Mouse (Mus musculus): ENCODE results near the gene Gm21750.
"Not testable (repeated sequence)": the region's sequence is repeated elsewhere in the genome, so short reads cannot be mapped to it uniquely, and the experiment has no call there.

The Gm21750 gene

DNA sequence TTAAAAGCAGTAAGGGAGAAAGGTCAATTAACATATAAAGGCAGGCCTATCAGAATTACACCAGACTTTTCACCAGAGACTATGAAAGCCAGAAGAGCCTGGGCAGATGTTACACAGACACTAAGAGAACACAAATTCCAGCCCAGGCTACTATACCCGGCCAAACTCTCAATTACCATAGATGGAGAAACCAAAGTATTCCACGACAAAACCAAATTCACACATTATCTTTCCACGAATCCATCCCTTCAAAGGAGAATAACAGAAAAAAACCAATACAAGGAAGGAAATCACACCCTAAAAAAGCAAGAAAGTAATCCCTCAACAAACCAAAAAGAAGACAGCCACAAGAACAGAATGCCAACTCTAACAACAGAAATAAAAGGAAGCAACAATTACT lies at the start of gene Gm21750:
TSS of gene Gm21750 (plus strand) at position 301 of the 400 bp plus-strand sequence.
- not testable (repeated sequence) for DNase-seq (ENCODE audit: low read depth, low spot score)

DNA sequence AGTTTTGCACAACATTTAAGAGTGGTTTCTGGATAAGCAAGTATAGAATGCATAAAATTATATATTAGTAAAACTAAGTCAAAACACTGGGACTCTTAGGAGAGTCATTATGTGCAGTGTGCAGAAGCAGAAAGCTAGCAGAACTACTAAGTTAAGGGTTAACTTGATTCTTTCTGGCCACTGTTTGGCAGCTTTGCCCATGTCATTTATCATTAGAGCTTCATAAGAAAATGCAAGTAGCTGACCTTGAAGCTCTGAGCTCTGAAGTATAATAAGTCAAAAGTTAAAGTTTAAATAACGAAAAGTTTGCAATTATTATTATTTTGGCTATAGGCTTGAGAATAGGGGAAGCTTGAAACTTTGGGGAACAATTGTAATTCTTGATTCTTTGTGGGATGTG lies 46.1 kb upstream of the Gm21750 start:
- not testable (repeated sequence) for DNase-seq (ENCODE audit: low read depth, low spot score)

DNA sequence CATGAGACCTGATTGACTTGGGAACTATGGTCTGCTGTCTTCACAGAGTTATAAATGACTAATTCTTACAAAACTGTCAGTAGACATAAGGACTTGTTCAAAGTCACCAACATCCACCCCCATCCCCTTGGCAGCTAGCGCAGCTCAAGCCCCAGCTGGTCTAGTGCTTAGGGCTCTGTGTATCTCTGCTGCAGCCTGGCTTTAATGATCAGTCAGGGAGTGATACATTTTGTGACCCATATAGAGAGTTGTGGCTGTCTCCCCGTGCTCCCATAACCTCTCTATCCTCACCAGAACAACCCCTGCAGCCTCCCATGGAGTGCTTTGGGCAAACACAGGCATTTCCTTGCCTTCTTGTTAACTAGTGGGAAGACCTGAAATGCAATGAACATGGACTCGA lies 40.1 kb upstream of the Gm21750 start:
- no peak for DNase-seq (ENCODE audit: low read depth, low spot score)

DNA sequence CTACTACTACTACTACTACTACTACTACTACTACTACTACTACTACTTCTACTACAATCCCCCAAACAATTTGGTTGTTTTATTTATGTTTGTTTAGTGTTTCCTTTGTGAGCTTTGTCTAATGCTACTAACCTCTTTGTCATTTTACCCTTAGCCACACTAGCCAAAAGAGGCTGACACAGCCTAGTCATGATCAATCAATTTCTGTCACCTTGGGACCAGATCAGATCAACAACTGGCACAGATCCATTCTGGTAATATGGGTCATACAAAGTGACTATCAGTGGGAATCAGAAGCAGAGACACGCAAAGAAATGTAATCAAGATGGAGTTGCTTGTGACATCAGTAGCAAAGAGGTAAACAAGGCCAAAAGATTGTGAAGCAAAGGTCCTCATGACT lies 38.0 kb upstream of the Gm21750 start:
- DNase-seq (ENCODE audit: low read depth, low spot score), result no peak

DNA sequence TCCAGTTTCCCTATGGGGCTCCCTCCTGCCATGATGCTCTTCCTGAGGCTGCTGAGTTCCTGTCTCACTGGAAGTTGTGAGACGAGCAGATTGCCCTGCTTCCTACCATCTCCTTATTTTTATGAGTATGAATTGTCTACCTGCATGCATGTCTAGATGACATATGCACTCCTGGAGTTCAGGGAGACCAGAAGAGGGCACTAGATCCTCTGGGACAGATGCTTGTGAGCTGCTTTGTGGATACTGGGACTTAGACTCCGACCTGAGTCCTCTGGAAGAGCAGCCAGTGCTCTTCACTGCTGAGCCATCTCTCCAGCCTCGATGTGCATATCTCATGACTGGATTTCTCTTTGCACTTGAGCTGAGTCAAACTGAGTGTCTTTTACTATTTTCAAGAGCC lies 35.6 kb upstream of the Gm21750 start:
- DNase-seq (ENCODE audit: low read depth, low spot score), result no peak

DNA sequence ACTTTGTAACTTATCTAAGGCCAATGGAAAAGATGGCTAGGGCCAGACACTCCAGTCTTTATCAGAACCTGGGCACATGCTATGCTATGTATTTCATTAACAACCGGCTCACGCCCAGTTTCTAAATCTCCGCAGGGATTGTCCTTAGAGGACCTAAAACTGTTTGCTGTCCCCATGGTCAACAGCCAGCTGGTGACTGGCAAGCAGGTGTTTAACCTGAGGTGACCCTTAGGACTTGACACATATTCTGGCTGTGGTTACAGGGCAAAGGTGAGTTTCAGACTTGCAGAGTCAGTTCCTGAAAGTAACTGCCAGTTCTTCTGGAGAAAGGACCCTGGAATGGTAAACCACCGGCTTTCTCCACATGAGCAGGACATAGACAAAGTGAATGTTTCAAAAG lies 29.5 kb upstream of the Gm21750 start:
- DNase-seq (ENCODE audit: low read depth, low spot score), result no peak

DNA sequence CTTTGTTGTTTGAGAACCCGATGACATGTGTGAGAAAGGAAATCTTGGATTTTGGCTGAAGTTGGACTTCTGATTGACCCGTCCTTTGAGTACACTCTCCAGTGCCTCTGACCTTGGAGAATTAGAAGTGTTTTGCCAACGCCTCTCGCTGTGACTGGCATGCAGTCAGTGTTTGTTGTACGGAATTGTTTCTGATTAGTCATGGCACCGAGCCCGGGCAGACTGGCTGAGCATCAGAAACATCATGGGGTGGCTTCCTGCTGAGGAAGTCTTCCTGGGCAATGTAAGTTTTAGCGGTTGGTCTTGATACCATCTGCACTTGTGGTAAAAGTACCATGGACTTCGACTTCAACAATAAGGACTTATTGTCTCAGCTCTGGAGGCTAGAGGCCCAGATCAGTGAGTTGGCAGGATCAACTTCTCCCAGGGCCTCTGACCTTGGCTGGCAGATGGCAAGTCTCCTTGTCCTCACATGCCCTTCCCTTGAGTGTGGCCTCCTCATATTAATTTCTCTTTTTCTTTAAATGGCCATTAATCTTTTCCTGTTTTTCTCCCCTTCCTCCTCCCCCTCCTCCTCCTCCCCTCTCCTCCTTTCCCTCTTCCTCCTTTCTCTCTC lies 28.3 kb upstream of the Gm21750 start:
- no peak for DNase-seq (ENCODE audit: low read depth, low spot score)

DNA sequence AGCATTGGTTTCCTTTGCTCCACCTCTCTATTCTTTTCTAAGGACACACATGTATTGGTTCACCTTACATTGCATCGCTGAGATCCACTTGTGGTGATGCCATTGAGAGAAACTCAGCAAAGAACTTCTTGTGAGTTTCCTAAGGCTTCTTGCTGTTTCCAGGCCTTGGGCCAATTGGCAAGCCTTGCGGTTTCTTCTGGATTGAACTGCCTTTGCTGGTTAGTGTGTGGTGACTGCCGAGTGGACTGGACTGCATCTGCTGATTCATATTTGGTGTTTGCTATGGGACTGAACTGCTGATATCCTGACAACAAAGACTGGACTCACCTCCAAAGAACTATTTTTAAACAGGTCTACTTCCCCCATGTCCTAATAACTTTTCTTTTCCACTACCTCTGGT lies 26.7 kb upstream of the Gm21750 start:
- DNase-seq (ENCODE audit: low read depth, low spot score), result no peak

- DNase-seq (ENCODE audit: low read depth, low spot score), result no peak
Measured at GRCm38 (mm10) chr14:73637460-73637859, 23.6 kb upstream of the Gm21750 start.

DNA sequence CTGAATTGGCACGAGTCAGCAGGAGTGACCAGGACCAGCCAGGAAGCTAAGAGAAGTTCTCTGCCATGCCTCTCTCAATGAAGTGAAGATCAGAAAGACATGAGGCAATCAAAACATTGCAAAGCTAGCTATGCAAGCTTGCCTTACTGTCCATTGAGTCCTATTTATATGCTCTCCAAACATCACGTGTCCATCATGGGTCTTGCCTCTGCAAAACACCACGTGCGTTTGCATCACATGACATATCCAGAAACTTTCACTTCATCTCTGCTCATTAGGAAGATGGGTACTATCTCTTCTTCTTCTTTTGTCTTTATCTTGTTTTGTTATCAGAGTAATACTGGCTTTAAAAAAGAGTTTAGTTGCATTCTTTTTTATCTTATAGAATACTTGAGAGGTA lies 10.8 kb upstream of the Gm21750 start:
- no peak for DNase-seq (ENCODE audit: low read depth, low spot score)

DNA sequence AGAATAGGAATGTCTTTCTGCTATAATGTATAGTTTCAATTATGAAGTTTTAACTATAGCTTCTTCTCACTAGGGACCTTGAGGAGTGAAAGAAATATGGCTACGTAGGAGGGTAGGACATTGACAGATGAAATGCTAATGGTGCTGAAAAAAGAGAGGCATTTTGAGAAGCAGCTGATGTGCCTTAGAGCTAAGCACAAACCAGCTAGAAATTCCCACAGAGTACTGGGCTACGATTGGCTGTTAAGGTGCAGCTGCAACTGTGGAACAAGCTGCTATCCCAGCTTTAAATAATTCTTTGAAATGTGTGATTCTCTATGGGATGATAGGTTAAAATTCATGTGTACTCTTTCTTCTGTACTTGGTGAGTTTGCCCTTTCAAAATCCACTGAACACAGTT lies 9.1 kb downstream of the Gm21750 start:
- no peak for DNase-seq (ENCODE audit: low read depth, low spot score)

GRCm38 (mm10) chr14:73687726-73688125 lies 26.7 kb downstream of the Gm21750 start:
- DNase-seq (ENCODE audit: low read depth, low spot score), result no peak

GRCm38 (mm10) chr14:73688427-73688826 lies 27.4 kb downstream of the Gm21750 start:
- no peak for DNase-seq (ENCODE audit: low read depth, low spot score)

DNA sequence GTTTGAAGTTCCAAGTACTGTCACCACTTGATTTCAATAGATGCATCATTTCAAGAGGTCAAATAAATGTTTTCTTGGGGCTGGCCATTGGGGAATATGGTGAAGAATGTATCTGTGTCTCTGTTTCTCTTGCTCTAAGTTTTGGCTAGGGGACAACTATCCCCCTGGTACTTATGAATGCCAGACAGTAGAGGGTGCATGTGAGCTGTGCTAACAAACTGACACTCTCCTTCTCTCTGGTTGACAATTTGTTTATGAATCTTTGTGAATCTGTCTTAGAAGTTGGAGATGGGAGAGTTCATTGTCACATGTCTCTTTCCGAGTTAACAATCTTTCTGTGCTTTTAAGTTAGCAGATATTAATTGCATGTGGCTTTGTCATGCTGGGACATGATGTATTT lies 39.2 kb downstream of the Gm21750 start:
- DNase-seq (ENCODE audit: low read depth, low spot score), result no peak

GRCm38 (mm10) chr14:73709412-73710110 lies 48.5 kb downstream of the Gm21750 start:
- DNase-seq (ENCODE audit: low read depth, low spot score), result no peak
